Mouse (Mus musculus): ENCODE measurements around the gene Aste1. TPM values are rescaled to one million over a fixed set of nuclear protein-coding genes. Genes with fewer than 3 reads are reported as not detected.

The Aste1 gene
- 14.4 and 14.5 TPM in 2 replicates for polyA plus RNA-seq (2015; fragmentation: Nextera tagmentation; extraction: Ambion mirVana)

DNA sequence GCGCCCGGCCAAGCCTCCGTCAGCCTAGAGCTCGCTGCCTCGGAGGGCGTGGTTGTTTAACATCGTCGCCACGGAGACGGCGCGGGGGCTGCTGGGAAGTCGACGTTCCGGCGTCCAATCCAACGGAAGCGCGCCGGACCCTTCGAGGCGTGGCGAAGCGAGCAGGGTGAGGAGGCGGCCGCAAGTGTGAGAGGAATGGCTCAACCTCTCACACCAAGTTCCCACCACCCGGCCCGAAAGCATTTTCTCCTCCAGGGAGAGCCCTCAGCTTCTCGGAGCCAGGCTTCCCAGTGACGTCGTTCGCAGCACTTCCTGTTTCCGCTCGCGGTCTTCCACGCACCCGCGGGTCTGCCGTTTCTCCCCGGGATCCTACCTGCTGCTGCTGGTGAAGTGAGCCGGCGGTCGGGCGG lies at the start of gene Aste1, which contains the start of gene Nek11:
Gene Aste1, plus strand, starts transcription at position 175 of the 410 bp plus-strand sequence.
Gene Nek11, minus strand, starts transcription at position 307 of the 410 bp plus-strand sequence.
- H3K9me3 ChIP-seq, result no peaks in the 10 kb centered on the region
- peak within 1 kb of the TSS; percentile 84 for H3K27ac ChIP-seq
- WGBS, result under 1% methylated on average over 44 of the region's 44 CpGs
- ATAC-seq (ENCODE audit: low FRiP score, low read depth), result peak; percentile 99
- H3K36me3 ChIP-seq, result peaks cover 14% of the 10 kb centered on the region
- peaks cover 14% of the 10 kb centered on the region for H3K27me3 ChIP-seq
- H3K4me1 ChIP-seq, result peaks cover 19% of the 10 kb centered on the region
- H3K4me2 ChIP-seq (replicated peaks), result peak within 1 kb of the TSS; percentile 76
- H3K9ac ChIP-seq, result peak within 1 kb of the TSS; percentile 75
- peak within 1 kb of the TSS; percentile 69 for H3K4me3 ChIP-seq

DNA sequence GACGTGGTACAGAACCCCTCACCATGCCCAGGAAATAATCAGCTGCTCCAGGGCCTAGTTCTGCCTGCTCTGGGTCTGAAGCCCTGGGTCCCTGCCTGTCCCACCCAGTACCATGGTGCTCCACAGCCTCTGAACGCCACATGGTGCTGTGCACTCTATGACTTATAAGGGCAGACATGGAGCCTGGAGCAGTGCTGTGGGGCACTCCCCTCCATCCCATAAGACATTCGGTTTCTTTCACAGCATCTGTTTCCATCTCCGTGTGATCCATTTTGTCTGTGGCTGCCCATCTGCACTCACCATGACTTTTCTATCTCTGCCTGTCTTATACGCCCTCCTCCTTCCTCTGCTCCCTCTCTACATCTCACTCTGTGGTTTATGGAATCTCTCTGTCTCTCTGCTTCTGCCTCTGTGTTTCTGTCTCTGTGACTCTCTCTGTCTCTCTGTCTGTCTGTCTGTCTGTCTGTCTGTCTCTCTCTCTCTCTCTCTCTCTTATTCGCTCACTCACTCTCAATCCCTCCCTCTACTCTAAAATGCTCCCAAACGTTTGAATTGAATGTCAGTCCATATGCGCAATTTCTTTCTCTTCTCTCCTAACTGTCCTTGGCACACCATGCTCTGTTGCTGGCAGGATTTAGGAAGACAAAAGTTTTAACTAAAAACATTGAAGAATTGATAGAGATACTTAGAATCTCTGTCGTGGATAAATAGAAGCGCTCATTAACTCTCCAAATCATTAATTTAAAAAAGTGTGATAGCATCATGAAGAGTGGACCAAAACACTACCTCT lies 46.8 kb upstream of the Aste1 start:
- no peak for ATAC-seq (ENCODE audit: low FRiP score, low read depth)
- no peak overlapping the region for H3K9ac ChIP-seq
- 68% methylated on average over 10 of the region's 10 CpGs for WGBS
- H3K27me3 ChIP-seq, result no peaks in the 10 kb centered on the region
- no peak overlapping the region for H3K27ac ChIP-seq
- no peaks in the 10 kb centered on the region for H3K36me3 ChIP-seq
- no peaks in the 10 kb centered on the region for H3K4me1 ChIP-seq
- no peak overlapping the region for H3K4me3 ChIP-seq
- no peak overlapping the region for H3K4me2 ChIP-seq (replicated peaks)
- no peaks in the 10 kb centered on the region for H3K9me3 ChIP-seq

DNA sequence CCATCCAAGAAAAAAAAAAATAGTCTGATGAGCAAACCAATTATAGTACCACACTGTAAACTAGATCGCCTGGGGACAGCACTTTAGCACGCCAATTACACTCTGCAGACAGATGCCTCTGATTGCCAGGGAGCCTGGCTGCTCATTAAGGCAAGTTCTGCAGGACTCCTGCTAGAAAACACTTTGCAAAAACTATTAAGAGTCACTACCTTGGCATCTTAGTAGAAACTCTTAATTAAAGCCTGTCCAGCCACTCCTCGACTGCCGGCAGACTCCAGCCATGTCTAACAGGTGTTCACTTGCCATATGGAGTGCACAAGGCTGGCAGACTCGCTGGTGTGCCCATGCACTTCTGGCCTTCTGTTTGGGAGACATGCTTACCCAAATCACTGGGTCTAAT lies 46.2 kb upstream of the Aste1 start:
- no peak for ATAC-seq (ENCODE audit: low FRiP score, low read depth)
- Histone ChIP-seq H3K9ac (no peak overlapping the region), H3K4me2 (replicated peaks) (no peak overlapping the region), H3K9me3 (no peaks in the 10 kb centered on the region), H3K4me3 (no peak overlapping the region), H3K4me1 (no peaks in the 10 kb centered on the region), H3K36me3 (no peaks in the 10 kb centered on the region), H3K27me3 (no peaks in the 10 kb centered on the region), H3K27ac (no peak overlapping the region)
- 31% methylated on average over 5 of the region's 5 CpGs for WGBS

DNA sequence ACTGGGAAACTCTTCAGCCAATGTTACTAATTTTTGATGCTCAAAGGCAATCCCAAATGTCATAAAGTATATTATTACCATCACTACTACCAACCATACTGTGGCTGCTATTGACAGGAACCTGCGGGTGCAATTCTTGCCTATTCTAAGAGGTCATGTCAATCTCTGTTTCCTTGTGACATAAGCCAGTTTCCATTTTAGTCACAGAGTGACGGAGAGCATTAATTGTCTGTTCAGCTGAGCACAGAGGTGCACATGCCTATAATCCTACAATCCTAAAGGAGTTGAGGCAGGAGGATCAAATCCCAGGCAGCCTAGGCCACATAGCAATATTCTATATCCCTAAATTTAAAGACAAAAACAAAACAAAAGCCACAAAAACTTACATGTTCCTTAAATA lies 33.0 kb upstream of the Aste1 start:
- H3K9me3 ChIP-seq, result no peaks in the 10 kb centered on the region
- H3K27ac ChIP-seq, result no peak overlapping the region
- H3K4me3 ChIP-seq, result no peak overlapping the region
- no peaks in the 10 kb centered on the region for H3K27me3 ChIP-seq
- ATAC-seq (ENCODE audit: low FRiP score, low read depth), result no peak
- no peak overlapping the region for H3K4me2 ChIP-seq (replicated peaks)
- H3K9ac ChIP-seq, result no peak overlapping the region
- H3K36me3 ChIP-seq, result no peaks in the 10 kb centered on the region
- H3K4me1 ChIP-seq, result no peaks in the 10 kb centered on the region
- WGBS, result 85% methylated on average over 2 of the region's 2 CpGs

DNA sequence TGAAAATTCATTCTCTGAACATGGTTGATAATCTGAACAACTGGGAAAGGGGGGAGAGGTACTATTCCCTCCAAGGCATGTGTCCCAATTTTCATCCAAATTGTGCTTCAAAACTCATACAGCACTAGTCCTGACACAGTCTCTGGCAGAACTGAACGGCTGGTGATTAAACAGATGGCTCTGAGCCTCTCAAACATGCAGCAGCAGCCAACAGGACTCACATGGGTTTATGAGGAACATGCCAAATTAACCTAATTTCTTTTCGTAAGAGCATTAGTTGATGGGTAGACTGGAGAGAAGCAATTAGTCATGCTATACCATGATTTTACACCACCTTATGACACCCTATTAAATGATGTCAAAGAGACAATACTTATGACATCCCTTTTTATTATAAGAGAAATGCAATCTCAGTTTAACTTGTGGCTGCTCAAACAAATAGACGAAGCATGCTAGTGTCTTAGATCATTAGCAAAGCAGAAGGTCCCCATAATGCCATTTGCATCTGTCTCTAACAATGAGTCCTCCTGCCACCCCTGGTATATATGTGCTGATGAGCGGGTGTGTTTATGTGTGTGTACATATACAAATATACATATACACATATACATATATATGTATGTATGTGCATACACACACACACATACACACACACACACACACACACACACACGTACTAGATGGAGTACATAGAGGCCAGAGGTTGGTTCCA lies 31.5 kb upstream of the Aste1 start:
- Histone ChIP-seq H3K4me2 (replicated peaks) (no peak overlapping the region), H3K27me3 (no peaks in the 10 kb centered on the region), H3K9me3 (no peaks in the 10 kb centered on the region), H3K27ac (no peak overlapping the region), H3K36me3 (no peaks in the 10 kb centered on the region), H3K4me1 (no peaks in the 10 kb centered on the region), H3K4me3 (no peak overlapping the region), H3K9ac (no peak overlapping the region)
- 74% methylated on average over 5 of the region's 5 CpGs for WGBS
- ATAC-seq (ENCODE audit: low FRiP score, low read depth), result no peak

DNA sequence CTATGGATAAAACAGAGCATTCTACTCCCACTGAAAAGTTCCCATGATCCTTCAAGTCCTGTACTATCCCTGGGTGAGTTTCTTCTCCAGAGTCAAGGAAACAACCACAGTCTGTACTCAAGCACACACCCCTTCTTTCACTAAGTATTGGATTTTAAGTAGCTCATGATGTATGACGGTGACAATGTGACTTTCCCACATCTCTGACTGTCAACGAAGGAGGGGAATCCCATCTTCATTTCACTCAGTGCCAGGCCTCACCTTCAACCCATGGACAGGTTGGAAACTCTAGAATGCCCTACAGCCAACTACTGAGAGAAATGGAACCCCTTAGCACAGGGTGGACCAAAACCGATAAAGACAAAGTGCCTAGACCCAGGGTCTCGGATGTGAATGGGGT lies 29.0 kb upstream of the Aste1 start:
- H3K4me1 ChIP-seq, result no peaks in the 10 kb centered on the region
- no peak overlapping the region for H3K27ac ChIP-seq
- H3K4me2 ChIP-seq (replicated peaks), result no peak overlapping the region
- no peaks in the 10 kb centered on the region for H3K9me3 ChIP-seq
- no peak for ATAC-seq (ENCODE audit: low FRiP score, low read depth)
- H3K4me3 ChIP-seq, result no peak overlapping the region
- no peak overlapping the region for H3K9ac ChIP-seq
- no peaks in the 10 kb centered on the region for H3K27me3 ChIP-seq
- H3K36me3 ChIP-seq, result no peaks in the 10 kb centered on the region
- 88% methylated on average over 4 of the region's 4 CpGs for WGBS

DNA sequence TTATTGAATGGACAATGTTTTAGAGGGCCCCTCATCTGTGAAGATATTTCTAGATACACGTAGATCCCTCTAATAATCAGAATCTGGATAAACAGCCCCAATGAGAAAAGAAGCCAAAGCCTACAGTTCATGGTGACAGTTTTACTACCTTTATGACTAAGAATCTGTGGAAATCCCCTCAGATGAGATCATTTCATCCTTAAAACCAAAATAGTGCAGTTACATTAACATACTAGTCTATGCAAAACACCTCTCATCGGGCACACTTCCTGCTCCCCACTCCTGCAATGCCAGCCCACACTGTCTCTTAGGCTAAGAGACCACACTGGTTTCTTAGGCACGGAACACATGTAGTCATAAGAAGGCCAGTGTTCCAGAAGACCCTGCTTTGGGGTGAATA lies 26.6 kb upstream of the Aste1 start:
- Histone ChIP-seq H3K4me2 (replicated peaks) (no peak overlapping the region), H3K9ac (no peak overlapping the region), H3K36me3 (no peaks in the 10 kb centered on the region), H3K27ac (no peak overlapping the region), H3K4me3 (no peak overlapping the region), H3K27me3 (no peaks in the 10 kb centered on the region), H3K9me3 (no peaks in the 10 kb centered on the region), H3K4me1 (no peaks in the 10 kb centered on the region)
- no peak for ATAC-seq (ENCODE audit: low FRiP score, low read depth)
- 79% methylated on average over 3 of the region's 3 CpGs for WGBS

DNA sequence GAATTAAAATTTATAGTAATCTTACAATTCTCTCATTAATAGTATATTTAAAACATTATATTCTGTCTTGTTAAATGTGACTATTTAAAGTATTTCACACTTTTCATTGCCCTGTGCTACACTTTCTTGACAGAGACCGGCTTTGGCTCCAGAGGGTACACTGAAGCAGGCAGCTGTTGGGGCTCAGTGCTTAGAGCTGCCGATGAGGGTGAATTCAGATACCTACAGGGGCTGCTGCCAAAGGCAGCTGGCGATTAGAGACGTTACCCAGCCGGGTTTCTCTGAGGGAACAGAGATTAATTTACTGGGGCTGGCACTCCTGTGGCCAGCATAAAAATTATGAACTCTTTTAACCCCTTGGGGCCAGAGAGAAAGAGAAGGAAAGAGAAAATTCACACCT lies 20.8 kb upstream of the Aste1 start:
- WGBS, result 40% methylated on average over 5 of the region's 5 CpGs

DNA sequence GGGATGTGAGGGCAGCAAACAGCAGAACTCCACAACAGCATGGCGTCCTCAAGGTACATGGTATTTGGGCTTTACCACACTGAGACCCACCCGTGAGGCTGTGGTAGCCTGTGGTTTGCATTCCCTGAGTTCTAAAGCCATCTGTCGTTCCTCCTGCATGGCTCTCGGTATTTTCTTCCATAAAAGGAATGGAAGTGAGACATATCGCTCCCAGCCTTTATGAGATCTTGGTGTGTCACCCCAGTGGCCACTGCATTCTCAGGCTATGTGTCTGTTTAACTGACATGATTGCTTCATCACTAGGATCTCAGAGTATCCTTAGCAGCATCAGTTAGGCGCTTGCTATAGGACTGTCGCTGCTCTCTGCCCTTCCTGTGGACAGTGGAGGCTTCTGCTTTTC lies 18.8 kb upstream of the Aste1 start:
- Histone ChIP-seq H3K27me3 (no peaks in the 10 kb centered on the region), H3K4me3 (no peak overlapping the region), H3K9me3 (no peaks in the 10 kb centered on the region), H3K4me2 (replicated peaks) (no peak overlapping the region), H3K27ac (no peak overlapping the region), H3K9ac (no peak overlapping the region), H3K36me3 (no peaks in the 10 kb centered on the region), H3K4me1 (no peaks in the 10 kb centered on the region)
- WGBS, result 69% methylated on average over 7 of the region's 7 CpGs
- ATAC-seq (ENCODE audit: low FRiP score, low read depth), result no peak

More for the DNA sequence above, 20.8 kb upstream of the Aste1 start:
- Histone ChIP-seq H3K9ac (no peak overlapping the region), H3K4me3 (no peak overlapping the region), H3K4me2 (replicated peaks) (no peak overlapping the region), H3K4me1 (no peaks in the 10 kb centered on the region), H3K27ac (no peak overlapping the region), H3K9me3 (no peaks in the 10 kb centered on the region), H3K36me3 (no peaks in the 10 kb centered on the region), H3K27me3 (no peaks in the 10 kb centered on the region)
- no peak for ATAC-seq (ENCODE audit: low FRiP score, low read depth)

DNA sequence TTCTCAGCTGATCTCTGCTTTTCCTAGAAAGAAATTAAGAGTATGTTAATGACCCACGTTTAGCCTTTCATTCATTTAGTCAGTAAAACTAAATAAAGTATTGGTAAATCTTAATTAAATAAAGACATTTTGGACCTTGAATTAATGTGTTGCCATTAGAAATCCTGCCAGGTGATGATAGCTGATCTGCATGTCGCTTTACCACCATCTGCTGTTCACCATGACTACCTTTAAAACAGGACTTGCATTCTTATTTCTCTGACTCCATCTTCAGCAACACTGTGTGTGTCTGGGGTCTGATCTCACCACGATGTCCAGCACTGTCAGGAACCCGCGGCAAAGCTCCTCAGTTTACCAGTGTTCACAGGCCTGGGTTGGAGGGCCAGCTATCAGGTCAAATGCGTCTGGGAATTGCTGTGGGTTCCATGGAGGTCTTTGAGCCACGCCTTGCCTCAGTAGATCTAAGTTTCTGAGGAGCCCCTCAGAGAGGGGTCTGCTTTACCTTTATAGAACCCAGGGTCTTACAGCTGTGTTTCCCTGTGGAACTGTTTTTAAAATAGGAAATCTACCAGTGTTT lies 18.1 kb upstream of the Aste1 start:
- H3K9ac ChIP-seq, result no peak overlapping the region
- H3K27me3 ChIP-seq, result no peaks in the 10 kb centered on the region
- no peaks in the 10 kb centered on the region for H3K4me1 ChIP-seq
- WGBS, result 72% methylated on average over 7 of the region's 7 CpGs
- no peak for ATAC-seq (ENCODE audit: low FRiP score, low read depth)
- no peaks in the 10 kb centered on the region for H3K36me3 ChIP-seq
- no peak overlapping the region for H3K27ac ChIP-seq
- H3K4me3 ChIP-seq, result no peak overlapping the region
- H3K9me3 ChIP-seq, result no peaks in the 10 kb centered on the region
- no peak overlapping the region for H3K4me2 ChIP-seq (replicated peaks)

DNA sequence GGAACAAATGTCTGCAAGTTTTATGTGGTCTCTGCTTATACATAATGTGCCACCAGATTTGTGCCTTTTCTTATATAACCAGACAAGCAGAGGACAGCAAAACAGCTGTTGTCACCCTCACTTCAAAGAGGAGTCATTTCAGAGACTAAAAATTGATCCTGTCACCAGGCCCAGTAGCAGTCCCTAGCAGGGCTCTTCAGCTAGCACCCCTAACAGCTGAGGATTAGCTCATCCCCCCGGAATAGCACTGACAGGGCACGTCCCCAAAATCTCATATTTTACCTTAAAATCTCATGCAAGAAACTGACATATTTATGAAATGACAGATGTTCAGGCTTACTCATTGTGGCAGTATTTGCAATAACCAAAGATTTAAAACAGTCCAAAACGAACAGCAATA lies 17.6 kb upstream of the Aste1 start:
- no peak overlapping the region for H3K4me3 ChIP-seq
- no peaks in the 10 kb centered on the region for H3K27me3 ChIP-seq
- ATAC-seq (ENCODE audit: low FRiP score, low read depth), result no peak
- H3K36me3 ChIP-seq, result no peaks in the 10 kb centered on the region
- 74% methylated on average over 3 of the region's 3 CpGs for WGBS
- no peak overlapping the region for H3K27ac ChIP-seq
- no peak overlapping the region for H3K4me2 ChIP-seq (replicated peaks)
- no peak overlapping the region for H3K9ac ChIP-seq
- H3K9me3 ChIP-seq, result no peaks in the 10 kb centered on the region
- no peaks in the 10 kb centered on the region for H3K4me1 ChIP-seq

DNA sequence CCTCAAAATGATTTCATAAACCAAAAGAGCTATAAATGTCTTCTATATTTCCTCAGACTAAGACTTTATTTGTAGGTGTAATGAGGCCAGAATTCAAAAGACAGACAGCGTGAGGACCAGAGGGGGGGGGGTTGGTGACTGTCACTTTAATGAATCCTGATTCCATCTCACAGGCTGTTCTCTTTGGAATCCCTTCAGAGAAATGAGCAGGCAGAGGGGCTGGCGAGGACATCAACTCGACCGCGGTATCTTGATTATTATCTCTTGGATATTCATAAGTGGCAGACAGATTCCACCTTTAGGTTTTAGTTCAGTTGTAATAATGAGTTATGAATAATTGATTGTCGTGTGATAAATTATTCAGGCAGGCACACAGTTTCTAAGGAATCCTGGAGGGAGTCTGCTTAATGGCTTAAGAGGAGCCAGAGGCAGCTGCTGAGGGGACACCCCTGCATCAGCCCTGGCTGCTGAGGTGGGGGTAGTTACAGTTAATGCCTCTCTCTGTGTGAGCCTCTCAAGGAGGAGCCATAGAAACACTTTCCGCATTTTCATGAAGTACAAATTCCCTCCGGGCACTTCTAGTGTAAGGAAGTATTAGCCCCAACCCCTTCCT lies 15.6 kb upstream of the Aste1 start:
- no peak overlapping the region for H3K9ac ChIP-seq
- no peaks in the 10 kb centered on the region for H3K27me3 ChIP-seq
- WGBS, result 77% methylated on average over 8 of the region's 8 CpGs
- no peaks in the 10 kb centered on the region for H3K9me3 ChIP-seq
- H3K4me3 ChIP-seq, result no peak overlapping the region
- no peak overlapping the region for H3K4me2 ChIP-seq (replicated peaks)
- no peak overlapping the region for H3K27ac ChIP-seq
- no peaks in the 10 kb centered on the region for H3K4me1 ChIP-seq
- H3K36me3 ChIP-seq, result no peaks in the 10 kb centered on the region
- ATAC-seq (ENCODE audit: low FRiP score, low read depth), result no peak

All from limb, embryonic 13.5 days (tissue).